Mouse (Mus musculus) kidney, adult 9 months (tissue): ENCODE results near the gene Gbe1.
A peak's percentile ranks its signal among the peaks of the same experiment; 100 is the strongest.

Experiments
- DNase-seq: peaks from one replicate; pipeline ENCODE4 v3.0.0; 2022

Gbe1 gene

GRCm38 (mm10) chr16:70358326-70358725 is 44.6 kb downstream of the Gbe1 start:
- no peak for DNase-seq

- no peak for DNase-seq
Measured at GRCm38 (mm10) chr16:70365229-70365628, 51.5 kb downstream of the Gbe1 start.

- no peak for DNase-seq
Measured at GRCm38 (mm10) chr16:70381045-70381444, 67.3 kb downstream of the Gbe1 start.

GRCm38 (mm10) chr16:70385494-70385893 is 71.7 kb downstream of the Gbe1 start:
- no peak for DNase-seq

GRCm38 (mm10) chr16:70387385-70387784 is 73.6 kb downstream of the Gbe1 start:
- no peak for DNase-seq

- DNase-seq: no peak
Measured at GRCm38 (mm10) chr16:70395276-70395675, 81.5 kb downstream of the Gbe1 start.

- DNase-seq: peak; percentile 3
Measured at GRCm38 (mm10) chr16:70407780-70408179, 94.0 kb downstream of the Gbe1 start.

- DNase-seq: no peak
Measured at GRCm38 (mm10) chr16:70421077-70421476, 107.3 kb downstream of the Gbe1 start.

- no peak for DNase-seq
Measured at GRCm38 (mm10) chr16:70449520-70449919, 135.8 kb downstream of the Gbe1 start.

GRCm38 (mm10) chr16:70475583-70475982 is 161.8 kb downstream of the Gbe1 start:
- DNase-seq: no peak

- DNase-seq: no peak
Measured at GRCm38 (mm10) chr16:70476161-70476560, 162.4 kb downstream of the Gbe1 start.

- DNase-seq: no peak
Measured at GRCm38 (mm10) chr16:70480494-70480893, 166.7 kb downstream of the Gbe1 start.

- no peak for DNase-seq
Measured at GRCm38 (mm10) chr16:70506457-70506856, 192.7 kb downstream of the Gbe1 start.

- no peak for DNase-seq
Measured at GRCm38 (mm10) chr16:70510938-70511337, 197.2 kb downstream of the Gbe1 start.

- DNase-seq: no peak
Measured at GRCm38 (mm10) chr16:70522861-70523260, 209.1 kb downstream of the Gbe1 start.

- no peak for DNase-seq
Measured at GRCm38 (mm10) chr16:70523566-70523965, 209.8 kb downstream of the Gbe1 start.

- no peak for DNase-seq
Measured at GRCm38 (mm10) chr16:70524273-70524672, 210.5 kb downstream of the Gbe1 start.

GRCm38 (mm10) chr16:70527224-70527623 is 213.5 kb downstream of the Gbe1 start:
- DNase-seq: no peak

GRCm38 (mm10) chr16:70535224-70535623 is 221.5 kb downstream of the Gbe1 start:
- no peak for DNase-seq

GRCm38 (mm10) chr16:70550835-70551234 is 237.1 kb downstream of the Gbe1 start:
- DNase-seq: no peak

- peak; percentile 31 for DNase-seq
Measured at GRCm38 (mm10) chr16:70561635-70562348, 248.0 kb downstream of the Gbe1 start.

GRCm38 (mm10) chr16:70562574-70562973 is 248.8 kb downstream of the Gbe1 start:
- DNase-seq: no peak

- DNase-seq: peak; percentile 16
Measured at GRCm38 (mm10) chr16:70563456-70563855, 249.7 kb downstream of the Gbe1 start.

GRCm38 (mm10) chr16:70568341-70569265 is 254.9 kb downstream of the Gbe1 start:
- peak; percentile 67 for DNase-seq
